Mouse (Mus musculus) left cerebral cortex, adult 2 months (tissue): ENCODE data around the gene Sh3glb2. TPM values are rescaled to one million over a fixed set of nuclear protein-coding genes. Genes with fewer than 3 reads are reported as not detected.

ENCODE experiments used
- DNase-seq, 2 experiments: peaks; one replicate each; pipeline ENCODE4 v3.0.0; 2021 to 2022; ENCODE audit warnings: low spot score in 2 of 2, mixed read lengths in 1 of 2; ENCODE audit errors: extremely low spot score in 1 of 2
- H3K27ac ChIP-seq: fragments of 200-600 bp; 2 replicates; pipeline ENCODE4 v1.8.1; 2022
- H3K4me3 ChIP-seq: fragments of 200-600 bp; 2 replicates; pipeline ENCODE4 v1.8.1; 2022
- CTCF ChIP-seq: fragments of 200-600 bp; IDR thresholded peaks from 2 replicates; pipeline ENCODE4 v1.8.1; 2022; ENCODE audit warnings: antibody characterized with exemption, mild to moderate bottlenecking, moderate library complexity
- intact Hi-C: fragments of 180-260 bp; cut with DNase I; formaldehyde crosslinking; loops from one replicate; pipeline ENCODE4 v1.15.1; 2025
- total RNA-seq, 2 experiments: library from RNA; stranded (reverse); gene quantifications; 2 replicates each; pipeline ENCODE4 v1.2.3; 2021

Gene Sh3glb2
- total RNA-seq, 2 experiments from 2014 or later: 291 to 312 TPM

- Histone ChIP-seq H3K27ac (no peak overlapping the region), H3K4me3 (no peak overlapping the region)
- no peak for TF ChIP-seq CTCF
- no peak for DNase-seq
- intact Hi-C loops: no loop called here
Measured at GRCm38 (mm10) chr2:30396246-30396645, 37.1 kb upstream of the Sh3glb2 start.

- no peak for TF ChIP-seq CTCF
- intact Hi-C loops: no loop called here
- Histone ChIP-seq H3K4me3 (no peak overlapping the region), H3K27ac (no peak overlapping the region)
- DNase-seq: no peak
Measured at GRCm38 (mm10) chr2:30395757-30396156, 36.6 kb upstream of the Sh3glb2 start.

GRCm38 (mm10) chr2:30393370-30393656, 34.2 kb upstream of the Sh3glb2 start:
- peak overlapping the region; percentile 98 for H3K4me3 ChIP-seq
- DNase-seq: no peak
- H3K27ac ChIP-seq: peak overlapping the region; percentile 92
- TF ChIP-seq CTCF: no peak
- intact Hi-C loops: no loop called here

- intact Hi-C loops: no loop called here
- peak; percentile 52 to 55 for DNase-seq
- TF ChIP-seq CTCF: no peak
- Histone ChIP-seq H3K4me3 (peak overlapping the region; percentile 98), H3K27ac (peak overlapping the region; percentile 92)
Measured at GRCm38 (mm10) chr2:30392577-30393369, 33.6 kb upstream of the Sh3glb2 start.

- DNase-seq: peak; percentile 97 to 98
- peak within 1 kb of the TSS; percentile 98 for H3K4me3 ChIP-seq
- no peak for TF ChIP-seq CTCF
- intact Hi-C loops: no loop called here
- peak within 1 kb of the TSS; percentile 92 for H3K27ac ChIP-seq
Measured at GRCm38 (mm10) chr2:30392114-30392576, 33.0 kb upstream of the Sh3glb2 start, which contains the start of gene Dolpp1. TSS of gene Dolpp1 (plus strand) at chr2:30392254.

GRCm38 (mm10) chr2:30389000-30389399, 29.9 kb upstream of the Sh3glb2 start:
- no peak overlapping the region for H3K4me3 ChIP-seq
- peak; percentile 16 for TF ChIP-seq CTCF
- no peak for DNase-seq
- H3K27ac ChIP-seq: no peak overlapping the region
- intact Hi-C loops: no loop called here

- Histone ChIP-seq H3K27ac (no peak overlapping the region), H3K4me3 (no peak overlapping the region)
- DNase-seq: no peak
- no peak for TF ChIP-seq CTCF
- intact Hi-C loops: no loop called here
Measured at GRCm38 (mm10) chr2:30386913-30387312, 27.8 kb upstream of the Sh3glb2 start.

- no peak for DNase-seq
- intact Hi-C loops: no loop called here
- TF ChIP-seq CTCF: no peak
- H3K27ac ChIP-seq: no peak overlapping the region
- H3K4me3 ChIP-seq: no peak overlapping the region
Measured at GRCm38 (mm10) chr2:30385591-30385990, 26.5 kb upstream of the Sh3glb2 start.

- H3K27ac ChIP-seq: no peak overlapping the region
- TF ChIP-seq CTCF: no peak
- intact Hi-C loops: no loop called here
- H3K4me3 ChIP-seq: no peak overlapping the region
- no peak for DNase-seq
Measured at GRCm38 (mm10) chr2:30384814-30385213, 25.7 kb upstream of the Sh3glb2 start.

GRCm38 (mm10) chr2:30381377-30381725, 22.2 kb upstream of the Sh3glb2 start:
- H3K4me3 ChIP-seq: no peak overlapping the region
- peak overlapping the region; percentile 28; the same call in 1 of the 2 replicates for H3K27ac ChIP-seq
- intact Hi-C loops: no loop called here
- TF ChIP-seq CTCF: no peak
- DNase-seq: no peak

- intact Hi-C loops: no loop called here
- Histone ChIP-seq H3K4me3 (no peak overlapping the region), H3K27ac (peak overlapping the region; percentile 28; the same call in 1 of the 2 replicates)
- no peak for DNase-seq
- no peak for TF ChIP-seq CTCF
Measured at GRCm38 (mm10) chr2:30380564-30381376, 21.6 kb upstream of the Sh3glb2 start.

- DNase-seq: no peak
- Histone ChIP-seq H3K4me3 (no peak overlapping the region), H3K27ac (no peak overlapping the region)
- intact Hi-C loops: no loop called here
- TF ChIP-seq CTCF: no peak
Measured at GRCm38 (mm10) chr2:30379307-30379706, 20.2 kb upstream of the Sh3glb2 start.

- no peak for DNase-seq
- TF ChIP-seq CTCF: no peak
- intact Hi-C loops: no loop called here
Measured at GRCm38 (mm10) chr2:30377721-30378120, 18.6 kb upstream of the Sh3glb2 start.

More at GRCm38 (mm10) chr2:30377721-30378120, 18.6 kb upstream of the Sh3glb2 start:
- Histone ChIP-seq H3K4me3 (no peak overlapping the region), H3K27ac (no peak overlapping the region)
